Mouse (Mus musculus) lung, embryonic 15.5 days (tissue): ENCODE measurements at regions not wholly inside any gene's neighbourhood (a gene's known extent, or its start where the extent isn't known, plus 50 kb on each side); places are given as distances from the start of the nearest gene placed in this dataset.

Experiments used
- ATAC-seq: fragments of 200-750 bp; cut with Nextera tagmentation; 2 replicates; pipeline ENCODE4 v1.8.0; 2017; ENCODE audit warnings: moderate number of reproducible peaks, borderline replicate concordance; ENCODE audit not compliant: low FRiP score, low TSS enrichment; ENCODE audit errors: extremely low read depth
- H3K27ac ChIP-seq: fragments of 300-500 bp; sonication (generic); 2 replicates; pipeline ENCODE4 v1.5.1; 2015; ENCODE audit warnings: moderate library complexity, mild to moderate bottlenecking, inconsistent platforms
- H3K27me3 ChIP-seq: fragments of 300-500 bp; sonication (generic); 2 replicates; pipeline ENCODE4 v1.6.1; 2015; ENCODE audit warnings: inconsistent platforms
- H3K36me3 ChIP-seq: fragments of 300-500 bp; sonication (generic); 2 replicates; pipeline ENCODE4 v1.6.1; 2015; ENCODE audit warnings: inconsistent platforms
- H3K4me1 ChIP-seq: fragments of 300-500 bp; sonication (generic); 2 replicates; pipeline ENCODE4 v1.6.1; 2015; ENCODE audit warnings: inconsistent platforms
- H3K4me2 ChIP-seq: fragments of 300-500 bp; sonication (generic); 2 replicates; pipeline ENCODE4 v1.6.1; 2015; ENCODE audit warnings: inconsistent platforms, mild to moderate bottlenecking, moderate library complexity
- H3K4me3 ChIP-seq: fragments of 300-500 bp; sonication (generic); 2 replicates; pipeline ENCODE4 v1.5.1; 2015; ENCODE audit warnings: mild to moderate bottlenecking, inconsistent platforms
- H3K9ac ChIP-seq: fragments of 300-500 bp; sonication (generic); 2 replicates; pipeline ENCODE4 v1.6.1; 2015; ENCODE audit warnings: inconsistent platforms
- H3K9me3 ChIP-seq: fragments of 300-500 bp; sonication (generic); 2 replicates; pipeline ENCODE4 v1.6.1; 2016; ENCODE audit warnings: inconsistent platforms
- WGBS: fragments of 180-500 bp; shearing (Covaris S2); methylation state at CpG from one replicate; pipeline ENCODE4 v1.1.7; 2015; 5-methylcytosine and 5-hydroxymethylcytosine counted together

DNA sequence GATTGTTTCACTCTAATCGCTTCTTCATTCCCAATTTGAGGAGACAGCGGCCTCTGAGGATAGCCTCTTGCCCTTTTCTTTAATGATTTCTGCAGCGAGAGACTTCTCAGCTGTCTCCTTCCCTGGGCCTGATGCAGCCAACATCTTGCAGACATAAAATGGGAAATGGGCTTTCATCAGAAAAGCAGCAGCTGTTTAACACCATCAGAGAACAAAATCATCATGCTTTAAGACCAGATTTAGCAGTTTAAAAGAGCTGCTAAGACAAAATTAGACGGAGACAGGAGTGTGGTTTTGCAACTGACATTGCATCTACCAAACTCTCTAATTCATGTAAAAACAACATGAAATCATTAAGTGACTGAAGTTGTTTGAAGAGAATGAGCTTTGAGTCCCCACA is 431.2 kb upstream of the Gm10295 start:
- H3K9ac ChIP-seq = no peak overlapping the region
- H3K9me3 ChIP-seq = no peaks in the 10 kb centered on the region
- H3K27ac ChIP-seq = no peak overlapping the region
- H3K4me3 ChIP-seq = no peak overlapping the region
- H3K4me2 ChIP-seq = no peak overlapping the region
- H3K27me3 ChIP-seq = no peaks in the 10 kb centered on the region
- H3K4me1 ChIP-seq = no peaks in the 10 kb centered on the region
- ATAC-seq = no peak
- 60% methylated on average over 4 of the region's 4 CpGs for WGBS
- no peaks in the 10 kb centered on the region for H3K36me3 ChIP-seq

DNA sequence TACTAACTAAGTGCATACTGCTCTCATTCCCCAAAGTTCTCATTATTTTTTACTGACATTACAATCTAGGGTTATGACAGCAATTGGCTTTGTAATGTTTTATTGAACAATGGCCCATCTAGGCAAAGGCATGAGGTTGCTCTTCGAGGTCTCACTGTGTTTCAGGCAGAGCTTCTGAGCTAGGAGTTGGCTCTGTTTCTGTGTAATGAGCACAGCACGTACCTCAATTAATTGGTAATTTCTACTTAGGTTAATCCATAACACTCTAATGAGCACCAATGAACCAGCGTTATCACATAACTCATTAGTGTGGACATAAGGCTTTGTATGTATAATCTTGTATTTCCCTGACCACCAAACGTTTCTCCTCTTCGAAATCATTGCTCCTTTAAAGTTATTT is 398.6 kb upstream of the Gm10295 start:
- WGBS = 86% methylated on average over 5 of the region's 5 CpGs
- Histone ChIP-seq H3K27me3 (no peaks in the 10 kb centered on the region), H3K27ac (no peak overlapping the region), H3K36me3 (no peaks in the 10 kb centered on the region), H3K9ac (no peak overlapping the region), H3K4me1 (no peaks in the 10 kb centered on the region), H3K4me2 (no peak overlapping the region), H3K9me3 (no peaks in the 10 kb centered on the region), H3K4me3 (no peak overlapping the region)
- no peak for ATAC-seq

DNA sequence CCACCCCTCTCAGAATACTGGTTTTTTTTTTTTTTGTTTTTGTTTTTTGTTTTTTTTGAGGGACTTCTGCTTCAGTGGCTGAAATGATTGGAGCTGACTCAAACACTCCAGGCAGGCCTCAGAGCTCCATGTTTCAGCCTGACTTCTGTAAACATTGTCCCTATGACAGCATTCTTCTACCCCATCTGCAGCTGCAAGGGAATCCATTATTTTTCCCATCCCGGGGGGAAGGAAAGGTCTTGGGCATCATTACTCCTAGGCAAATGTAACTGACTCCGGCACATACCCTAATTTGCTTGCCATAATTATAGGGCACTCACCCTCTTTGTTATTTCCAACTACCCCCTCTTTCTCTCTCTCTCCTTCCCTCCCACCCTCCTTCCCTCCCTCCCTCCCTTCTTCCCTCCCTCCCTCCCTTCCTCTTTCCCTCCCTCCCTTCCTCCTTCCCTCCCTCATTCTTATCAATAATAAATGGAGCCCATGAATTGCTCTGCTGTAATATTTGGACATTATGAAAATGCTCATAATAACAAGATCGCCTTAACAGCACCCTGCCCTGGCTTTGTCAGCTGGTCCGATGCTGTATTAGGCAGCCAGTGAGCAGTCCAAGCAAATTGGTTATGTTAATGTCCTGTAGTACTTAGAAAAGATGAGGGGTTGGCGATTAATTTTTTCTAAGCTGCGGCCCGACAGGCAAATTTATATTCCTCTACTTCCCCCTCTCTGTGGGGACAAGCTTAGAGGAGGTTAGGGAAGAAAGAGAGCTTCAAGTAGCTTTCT is 395.0 kb upstream of the Gm10295 start:
- Histone ChIP-seq H3K9ac (no peak overlapping the region), H3K27me3 (no peaks in the 10 kb centered on the region), H3K36me3 (no peaks in the 10 kb centered on the region), H3K9me3 (no peaks in the 10 kb centered on the region), H3K27ac (no peak overlapping the region), H3K4me2 (no peak overlapping the region), H3K4me1 (no peaks in the 10 kb centered on the region), H3K4me3 (no peak overlapping the region)
- 63% methylated on average over 7 of the region's 7 CpGs for WGBS
- ATAC-seq = no peak

DNA sequence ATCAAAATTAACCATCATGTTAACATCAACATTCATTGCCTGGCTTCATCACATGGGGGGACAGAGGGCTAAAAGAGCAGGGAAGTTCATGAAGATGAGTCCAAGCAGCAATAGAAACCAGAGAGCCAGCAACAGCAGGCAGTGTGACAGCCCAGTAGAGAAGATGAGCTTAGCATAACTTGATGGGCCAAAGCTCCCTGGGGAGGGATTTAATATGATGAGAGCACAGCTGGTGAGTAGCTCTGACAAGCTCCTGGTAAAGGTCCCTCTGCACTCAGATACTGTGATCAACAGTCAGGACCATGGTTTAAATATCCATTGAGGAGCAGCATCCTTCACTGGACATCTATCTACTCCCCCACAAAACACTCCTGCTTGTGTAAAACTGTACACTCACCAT is 377.2 kb upstream of the Gm10295 start:
- Histone ChIP-seq H3K9ac (no peak overlapping the region), H3K4me1 (no peaks in the 10 kb centered on the region), H3K27ac (no peak overlapping the region), H3K36me3 (no peaks in the 10 kb centered on the region), H3K4me3 (no peak overlapping the region), H3K27me3 (no peaks in the 10 kb centered on the region), H3K9me3 (no peaks in the 10 kb centered on the region), H3K4me2 (no peak overlapping the region)
- no peak for ATAC-seq

DNA sequence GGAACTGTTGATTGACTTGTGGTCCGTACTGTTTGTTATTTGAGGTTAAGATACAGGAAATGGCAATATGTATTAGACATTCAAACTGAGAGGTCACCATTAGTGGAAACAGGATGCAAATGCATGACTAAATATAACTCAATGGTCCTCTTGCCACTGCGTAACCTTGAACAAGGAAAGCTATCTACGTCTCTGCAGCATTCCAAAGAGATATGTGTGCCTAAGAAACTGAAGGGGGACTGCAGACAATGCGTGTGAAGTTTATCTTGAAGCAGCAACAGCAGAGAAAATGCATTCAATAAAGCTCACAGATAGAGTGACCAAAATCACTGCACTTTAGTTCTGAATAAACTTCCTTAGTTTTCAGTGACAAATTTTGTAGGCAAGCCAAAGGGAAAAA is 356.9 kb upstream of the Gm10295 start:
- WGBS = 55% methylated on average over 4 of the region's 4 CpGs
- H3K27ac ChIP-seq = no peak overlapping the region
- no peak for ATAC-seq
- H3K27me3 ChIP-seq = no peaks in the 10 kb centered on the region
- H3K4me3 ChIP-seq = no peak overlapping the region
- H3K36me3 ChIP-seq = no peaks in the 10 kb centered on the region
- H3K9ac ChIP-seq = no peak overlapping the region
- H3K4me1 ChIP-seq = peaks cover 4% of the 10 kb centered on the region; the same call in 1 of the 2 replicates
- H3K4me2 ChIP-seq = no peak overlapping the region
- H3K9me3 ChIP-seq = no peaks in the 10 kb centered on the region

DNA sequence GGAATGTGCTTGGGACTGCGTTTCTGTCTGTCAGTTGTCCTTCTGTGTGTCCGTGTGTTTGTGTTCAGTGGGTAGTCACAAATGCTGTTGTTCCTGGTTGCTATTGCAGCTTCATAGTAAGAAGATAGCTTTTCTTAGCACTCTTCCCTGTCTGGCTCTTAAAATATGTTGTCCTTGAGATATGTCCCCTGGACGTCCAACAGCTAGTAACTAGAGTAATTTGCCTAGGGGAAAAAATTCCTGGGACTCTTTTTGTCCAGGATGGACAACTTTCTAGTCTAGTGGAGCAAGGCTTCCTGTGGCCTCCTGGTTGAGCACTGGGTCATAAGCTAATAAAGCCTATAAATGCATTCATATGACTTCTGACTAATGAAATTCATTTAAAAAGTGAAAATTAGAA is 354.9 kb upstream of the Gm10295 start:
- no peak overlapping the region for H3K27ac ChIP-seq
- no peak for ATAC-seq
- no peak overlapping the region for H3K4me3 ChIP-seq
- WGBS = 49% methylated on average over 3 of the region's 3 CpGs
- no peaks in the 10 kb centered on the region for H3K9me3 ChIP-seq
- H3K27me3 ChIP-seq = no peaks in the 10 kb centered on the region
- peak overlapping the region; percentile 90 for H3K4me2 ChIP-seq
- no peak overlapping the region for H3K9ac ChIP-seq
- no peaks in the 10 kb centered on the region for H3K36me3 ChIP-seq
- peaks cover 4% of the 10 kb centered on the region; the same call in 1 of the 2 replicates for H3K4me1 ChIP-seq

DNA sequence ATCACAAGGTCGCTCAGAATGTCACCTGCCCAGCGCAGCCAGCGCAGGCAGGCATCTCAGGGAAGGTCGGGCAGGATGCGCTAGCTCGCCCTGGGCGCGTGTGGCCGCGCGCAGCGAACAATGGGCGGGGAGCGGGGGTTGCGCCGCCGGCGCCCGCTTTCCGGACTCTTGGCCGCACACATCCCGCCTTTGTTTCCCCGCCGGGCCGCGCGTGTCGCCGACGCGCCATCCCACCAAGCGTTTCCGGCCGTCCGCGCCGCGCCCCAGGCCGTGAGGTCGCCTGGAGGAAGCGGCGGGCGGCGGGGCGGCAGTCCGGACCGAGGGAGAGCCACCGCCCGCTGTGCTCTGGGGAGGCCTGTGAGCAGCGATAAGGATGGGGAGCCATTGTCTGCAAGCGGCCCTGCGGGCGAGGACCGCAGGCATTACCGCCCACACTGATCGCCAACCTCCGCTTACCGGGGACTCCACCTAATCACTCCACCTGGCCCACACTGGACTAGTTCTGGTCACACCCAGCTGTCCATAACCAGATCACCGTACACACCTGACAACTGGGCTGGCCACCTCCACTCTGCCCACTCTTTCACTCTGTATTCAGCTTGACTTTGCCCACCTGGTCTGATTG is 354.3 kb upstream of the Gm10295 start:
- peak overlapping the region; percentile 22 for H3K9ac ChIP-seq
- no peaks in the 10 kb centered on the region for H3K27me3 ChIP-seq
- H3K27ac ChIP-seq = peak overlapping the region; percentile 52
- no peaks in the 10 kb centered on the region for H3K36me3 ChIP-seq
- peak overlapping the region; percentile 90 for H3K4me2 ChIP-seq
- peak; percentile 90 for ATAC-seq
- H3K4me3 ChIP-seq = peak overlapping the region; percentile 50
- H3K9me3 ChIP-seq = no peaks in the 10 kb centered on the region
- peaks cover 4% of the 10 kb centered on the region; the same call in 1 of the 2 replicates for H3K4me1 ChIP-seq
- WGBS = under 1% methylated on average over 42 of the region's 59 CpGs

DNA sequence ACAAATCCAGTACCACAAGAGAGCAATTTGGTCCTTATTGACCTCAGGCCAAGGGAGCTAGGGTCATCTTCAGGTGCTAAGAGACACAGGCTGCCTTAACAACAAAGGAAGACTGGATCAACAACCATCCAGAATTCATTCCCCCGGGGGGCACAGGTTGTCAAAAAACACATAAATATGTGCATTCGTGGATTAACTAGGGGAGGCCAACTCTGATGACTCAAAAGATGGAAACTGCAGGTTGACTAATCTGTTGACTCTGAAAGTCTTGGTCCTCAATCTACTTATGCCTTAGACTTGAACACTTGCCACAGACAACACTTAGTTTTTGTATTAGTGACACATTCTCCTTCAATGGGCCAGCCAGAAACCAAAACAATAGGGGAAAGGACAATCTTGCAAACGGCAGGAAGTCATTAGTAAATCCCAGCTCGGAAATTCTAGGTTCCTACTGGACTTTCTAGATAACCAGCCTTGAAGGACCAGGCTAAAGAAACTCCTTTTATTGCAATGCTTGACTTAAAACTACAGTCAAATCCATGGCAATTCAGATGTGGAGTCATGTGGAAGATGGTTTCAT is 353.5 kb upstream of the Gm10295 start:
- no peaks in the 10 kb centered on the region for H3K36me3 ChIP-seq
- H3K4me2 ChIP-seq = peak overlapping the region; percentile 90
- peaks cover 4% of the 10 kb centered on the region; the same call in 1 of the 2 replicates for H3K4me1 ChIP-seq
- H3K27ac ChIP-seq = peak overlapping the region; percentile 52; the same call in 1 of the 2 replicates
- 50% methylated on average over 4 of the region's 4 CpGs for WGBS
- 0 out of 2 replicates have a peak overlapping the region, but pooled peaks have one; percentile 22 for H3K9ac ChIP-seq
- H3K4me3 ChIP-seq = peak overlapping the region; percentile 50; the same call in 1 of the 2 replicates
- H3K27me3 ChIP-seq = no peaks in the 10 kb centered on the region
- no peak for ATAC-seq
- no peaks in the 10 kb centered on the region for H3K9me3 ChIP-seq
